ENCODE assay signal across 11 mouse cellular contexts in genomic region chrX:72655381-72655780, GRCm38 (mm10). TPM values are rescaled to one million over a fixed set of nuclear protein-coding genes. Genes with fewer than 3 reads are reported as not detected.
DNase-seq lines count a peak whose midpoint lies in the region; ATAC-seq and TF ChIP-seq lines count a peak whose summit lies in the region.
"Had no signal": no experiment of that assay in that cellular context is flagged by ENCODE, and none has a peak within 500 bp of the region (broad histone marks: within the 10 kb centered on the region; RNA-seq: fewer than 3 reads in every experiment).

No protein-coding gene starts in this region.

- H3K4me1 ChIP-seq in kidney, postnatal 0 days (replicated peaks; ENCODE audit: insufficient read depth, low read length), result no peaks in the 10 kb centered on the region
- no peaks in the 10 kb centered on the region for H3K4me1 ChIP-seq in forebrain, embryonic 11.5 days (replicated peaks; ENCODE audit: control insufficient read depth, insufficient read depth, low read length)
- H3K4me1 ChIP-seq in intestine, embryonic 16.5 days (ENCODE audit: control insufficient read depth, insufficient read depth, low read length), result no peaks in the 10 kb centered on the region
- no peaks in the 10 kb centered on the region; the same call in 1 of the 2 replicates for H3K4me1 ChIP-seq in neural tube, embryonic 15.5 days

- H3K27ac ChIP-seq in kidney, postnatal 0 days, result no peak overlapping the region
- no peak overlapping the region for H3K27ac ChIP-seq in forebrain, embryonic 11.5 days (ENCODE audit: low read depth, low read length)
- no peak overlapping the region for H3K27ac ChIP-seq in intestine, embryonic 16.5 days (ENCODE audit: low read length)
- peak overlapping the region; percentile 77 for H3K27ac ChIP-seq in neural tube, embryonic 15.5 days (replicated peaks)

- no peak for TF ChIP-seq CTCF in kidney, postnatal 0 days (IDR thresholded peaks at IDR 0.05; ENCODE audit: low read depth)

- H3K9me3 ChIP-seq in kidney, postnatal 0 days (replicated peaks; ENCODE audit: low read length), result no peaks in the 10 kb centered on the region
- H3K9me3 ChIP-seq in forebrain, embryonic 11.5 days (ENCODE audit: control insufficient read depth, low read length), result no peaks in the 10 kb centered on the region
- H3K9me3 ChIP-seq in intestine, embryonic 16.5 days (ENCODE audit: control insufficient read depth, low read length), result no peaks in the 10 kb centered on the region
- no peaks in the 10 kb centered on the region for H3K9me3 ChIP-seq in neural tube, embryonic 15.5 days (replicated peaks)

- ATAC-seq in kidney, postnatal 0 days (replicated peaks; ENCODE audit: low FRiP score, low read depth), result no peak; the same call in 1 of the 2 replicates
- ATAC-seq in forebrain, embryonic 11.5 days (replicated peaks; ENCODE audit: low FRiP score), result peak; percentile 69
- ATAC-seq in intestine, embryonic 16.5 days, result no peak
- ATAC-seq in neural tube, embryonic 15.5 days (ENCODE audit: low FRiP score), result peak; percentile 76
- ATAC-seq in megakaryocyte, adult 5-6 weeks (ENCODE audit: poor library complexity, severe bottlenecking), result no peak
- ATAC-seq: lung, postnatal 0 days had no signal

- no peak overlapping the region for H3K9ac ChIP-seq in kidney, postnatal 0 days (ENCODE audit: low read depth, low read length)
- peak overlapping the region; percentile 44 for H3K9ac ChIP-seq in forebrain, embryonic 11.5 days (ENCODE audit: low read length)
- H3K9ac ChIP-seq in intestine, embryonic 16.5 days (ENCODE audit: low read depth, low read length), result 0 out of 2 replicates have a peak overlapping the region, but pooled peaks have one; percentile 24
- peak overlapping the region; percentile 52 for H3K9ac ChIP-seq in neural tube, embryonic 15.5 days (replicated peaks)

- H3K36me3 ChIP-seq in kidney, postnatal 0 days (ENCODE audit: insufficient read depth, low read length), result no peaks in the 10 kb centered on the region
- no peaks in the 10 kb centered on the region for H3K36me3 ChIP-seq in forebrain, embryonic 11.5 days (ENCODE audit: control insufficient read depth, insufficient read depth, low read length)
- no peaks in the 10 kb centered on the region for H3K36me3 ChIP-seq in intestine, embryonic 16.5 days (ENCODE audit: control insufficient read depth, insufficient read depth, low read length)
- no peaks in the 10 kb centered on the region for H3K36me3 ChIP-seq in neural tube, embryonic 15.5 days

- H3K27me3 ChIP-seq in kidney, postnatal 0 days (ENCODE audit: insufficient read depth, low read length), result no peaks in the 10 kb centered on the region
- H3K27me3 ChIP-seq in forebrain, embryonic 11.5 days (ENCODE audit: control insufficient read depth, insufficient read depth, low read length), result no peaks in the 10 kb centered on the region
- H3K27me3 ChIP-seq in intestine, embryonic 16.5 days (replicated peaks; ENCODE audit: control insufficient read depth, insufficient read depth, low read length), result no peaks in the 10 kb centered on the region
- H3K27me3 ChIP-seq in neural tube, embryonic 15.5 days (replicated peaks), result no peaks in the 10 kb centered on the region

- no peak for DNase-seq in kidney, postnatal 0 days (ENCODE audit: low spot score)
- no peak for DNase-seq in kidney, adult 11 months
- DNase-seq in forebrain, embryonic 11.5 days (ENCODE audit: low spot score), result no peak
- DNase-seq in lung, postnatal 4 days, result no peak
- DNase-seq in kidney, postnatal 25 days, result no peak
- DNase-seq: cerebellum, adult 11 months; heart, postnatal 36 days had no signal

- peak overlapping the region; percentile 14 for H3K4me3 ChIP-seq in kidney, postnatal 0 days (replicated peaks; ENCODE audit: low read depth, low read length)
- peak overlapping the region; percentile 31 for H3K4me3 ChIP-seq in forebrain, embryonic 11.5 days (ENCODE audit: low read depth, low read length)
- H3K4me3 ChIP-seq in intestine, embryonic 16.5 days (ENCODE audit: low read length), result peak overlapping the region; percentile 36
- H3K4me3 ChIP-seq in neural tube, embryonic 15.5 days (replicated peaks), result peak overlapping the region; percentile 47

- peak overlapping the region; percentile 39 for H3K4me2 ChIP-seq in kidney, postnatal 0 days (ENCODE audit: low read length)
- H3K4me2 ChIP-seq in forebrain, embryonic 11.5 days (ENCODE audit: low read depth, low read length, severe bottlenecking), result peak overlapping the region; percentile 45
- peak overlapping the region; percentile 50 for H3K4me2 ChIP-seq in intestine, embryonic 16.5 days (ENCODE audit: low read depth, low read length)
- peak overlapping the region; percentile 53 for H3K4me2 ChIP-seq in neural tube, embryonic 15.5 days

- 19% methylated on average over 5 of the region's 5 CpGs for WGBS in kidney, postnatal 0 days
- WGBS in forebrain, embryonic 11.5 days, result 8% methylated on average over 5 of the region's 5 CpGs
- 12% methylated on average over 5 of the region's 5 CpGs for WGBS in intestine, embryonic 16.5 days
- WGBS in neural tube, embryonic 15.5 days, result 21% methylated on average over 5 of the region's 5 CpGs

RNA-seq across cellular contexts. Expression of gene Gabra3, which starts 1.3 kb away (rescaled TPM):
- 0.64 and 0.68 TPM in 2 replicates for polyA plus RNA-seq in kidney, postnatal 0 days (2015; fragmentation: Nextera tagmentation; extraction: Ambion mirVana)
- polyA plus RNA-seq in forebrain, embryonic 11.5 days (2014; fragmentation: Nextera tagmentation; extraction: Ambion mirVana), result 1.9 and 2.9 TPM in 2 replicates
- 2.0 and 2.3 TPM in 2 replicates for polyA plus RNA-seq in intestine, embryonic 16.5 days (2015; fragmentation: Nextera tagmentation; extraction: Ambion mirVana)
- 46.1 and 53.3 TPM in 2 replicates for polyA plus RNA-seq in neural tube, embryonic 15.5 days (2015; fragmentation: Nextera tagmentation; extraction: Ambion mirVana)
- total RNA-seq in megakaryocyte, adult 5-6 weeks (2015), result not detected in 2 replicates
- total RNA-seq in megakaryocyte, adult 5-6 weeks (2017), result not detected in 2 replicates

Comparison
In these comparisons a context has a peak if more than half of its experiments do, and no peak if none do; other contexts are left out.
1. ATAC-seq: peak in forebrain, embryonic 11.5 days (single experiment) and neural tube, embryonic 15.5 days (single experiment); none in kidney, postnatal 0 days (single experiment), intestine, embryonic 16.5 days (single experiment) and megakaryocyte, adult 5-6 weeks (single experiment).
2. RNA of gene Gabra3, which starts 1.3 kb away (polyA plus RNA-seq): 46.1 to 53.3 TPM in neural tube, embryonic 15.5 days; 2.0 to 2.3 TPM in intestine, embryonic 16.5 days, 1.9 to 2.9 TPM in forebrain, embryonic 11.5 days and 0.64 to 0.68 TPM in kidney, postnatal 0 days; every median in the first group is over 10 times any median in the second.
3. Peak in every context shown above with its lines, with median percentiles within 50 percentile points of each other: H3K4me2 ChIP-seq and H3K4me3 ChIP-seq.